Mouse (Mus musculus) C3H10T1/2 (cell line): ENCODE results near the gene Ccdc33. TPM values are rescaled to one million over a fixed set of nuclear protein-coding genes. Genes with fewer than 3 reads are reported as not detected.

ENCODE experiments used
- polyA plus RNA-seq, 2 experiments: library from polyadenylated mRNA; unstranded; fragments of >200 nt; fragmentation: generic; extraction: Trizol; gene quantifications; one replicate each; pipeline ENCODE4 v1.2.1; 2012; ENCODE audit warnings: missing spikeins in 2 of 2

Gene Ccdc33
- under 1 TPM in 1 of 2 experiments, not detected in 1; 0.14 TPM for polyA plus RNA-seq

DNA sequence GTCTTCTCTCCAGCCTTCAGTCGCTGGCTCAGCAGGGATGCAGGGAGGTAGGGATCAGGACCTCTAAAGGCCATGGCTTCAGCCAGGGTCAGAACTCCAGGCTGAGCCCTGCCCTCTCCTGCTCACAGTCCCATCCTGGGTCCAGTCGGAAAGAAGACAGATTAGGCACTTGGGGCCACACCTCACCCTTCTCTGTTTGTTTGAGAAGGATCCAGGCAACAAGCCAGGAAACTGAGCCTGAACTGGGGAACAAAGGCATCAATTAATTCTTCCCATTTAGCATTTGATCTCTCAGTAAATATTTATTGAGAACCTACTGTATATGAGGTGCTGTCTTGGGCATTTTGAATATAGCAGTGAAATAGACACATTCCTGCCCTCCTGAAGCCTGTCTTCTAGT is at the start of gene Ccdc33:
Gene Ccdc33 (minus strand): TSS at position 153 of the 400 bp plus-strand sequence.

DNA sequence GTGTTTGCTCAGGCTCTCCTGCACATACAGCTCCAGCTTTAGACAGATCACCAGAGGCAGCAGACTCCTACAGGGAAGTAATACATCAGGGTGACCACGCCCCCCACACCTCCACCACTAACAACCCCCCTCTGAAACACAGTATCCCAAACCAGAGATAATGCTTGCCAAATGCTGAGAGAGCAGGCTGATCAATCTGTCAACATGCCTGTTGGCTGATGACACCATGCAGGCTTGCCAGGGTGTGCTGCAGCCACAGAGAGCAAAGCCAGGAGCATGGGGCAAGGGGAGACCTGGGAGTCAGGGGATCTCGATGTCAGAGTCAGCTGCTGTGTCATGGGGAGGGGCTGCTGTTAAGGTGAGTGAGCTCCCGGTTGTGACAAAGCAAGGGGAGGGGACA is 55.1 kb downstream of the Ccdc33 start, which contains the start of gene Stra6:
Gene Stra6 (plus strand): TSS at position 258 of the 400 bp plus-strand sequence.

DNA sequence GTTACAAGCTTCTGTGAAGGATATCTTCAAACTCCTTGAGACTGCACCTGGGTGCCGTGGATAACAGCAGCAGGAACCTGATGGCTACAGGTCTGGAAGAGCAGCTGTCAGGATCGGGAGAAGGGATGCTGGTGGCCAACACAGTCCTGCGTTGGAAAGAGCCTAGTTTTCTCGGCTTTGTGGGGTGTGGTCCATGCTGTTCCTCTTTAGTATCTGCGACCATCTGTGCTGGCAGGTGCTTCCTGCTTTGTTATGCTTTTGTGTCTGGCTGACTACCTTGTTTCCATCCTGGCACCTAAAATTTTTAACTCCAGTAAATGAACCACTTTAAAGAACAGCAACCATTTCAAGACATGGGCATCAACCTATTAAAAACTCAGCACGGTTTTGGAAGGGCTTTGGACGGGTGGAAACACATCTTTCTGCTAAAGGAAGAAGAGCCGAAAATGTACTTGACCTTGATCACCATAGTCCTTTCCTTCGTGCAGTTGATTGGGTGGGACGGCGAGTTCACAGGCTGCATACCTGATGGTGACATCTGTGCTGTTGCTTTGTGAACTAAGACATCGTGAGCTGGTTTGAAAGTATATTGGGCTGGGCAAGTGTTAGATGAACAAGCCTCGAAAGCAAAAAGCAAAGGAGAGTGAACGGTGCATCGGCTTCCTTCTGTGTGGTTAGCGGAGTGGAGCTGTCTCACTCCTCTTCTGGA is 112.7 kb downstream of the Ccdc33 start, which contains the start of gene Cyp11a1:
Gene Cyp11a1 (plus strand): TSS at position 659 of the 709 bp plus-strand sequence.

Other genes with a start within 250 kb of the Ccdc33 start
- gene Ubl7, start 207.8 kb downstream of the Ccdc33 start, polyA plus RNA-seq: 10 to 100 TPM; 82.1 to 87.2 TPM
- 1 to 10 TPM; 2.6 to 4.8 TPM for gene Sema7a, start 178.7 kb downstream of the Ccdc33 start, polyA plus RNA-seq
- gene Cyp11a1, start 112.4 kb downstream of the Ccdc33 start, polyA plus RNA-seq: not detected
- gene Stra6, start 55.0 kb downstream of the Ccdc33 start, polyA plus RNA-seq: 1 to 10 TPM in 1 of 2 experiments, under 1 TPM in 1; 0.15 to 4.2 TPM
- 100 to 1,000 TPM in 1 of 2 experiments, under 1 TPM in 1; 0.76 to 401 TPM for gene Islr, start 85.5 kb upstream of the Ccdc33 start, polyA plus RNA-seq
- under 1 TPM in 1 of 2 experiments, not detected in 1; 0.05 TPM for gene Islr2, start 85.5 kb upstream of the Ccdc33 start, polyA plus RNA-seq
- gene Pml, start 131.0 kb upstream of the Ccdc33 start, polyA plus RNA-seq: 10 to 100 TPM; 21.4 to 22.8 TPM
- gene Stoml1, start 134.3 kb upstream of the Ccdc33 start, polyA plus RNA-seq: 10 to 100 TPM in 1 of 2 experiments, 1 to 10 TPM in 1; 8.4 to 39.9 TPM
- 100 to 1,000 TPM; 112 to 610 TPM for gene Loxl1, start 194.4 kb upstream of the Ccdc33 start, polyA plus RNA-seq